Mouse (Mus musculus): Measurements from ENCODE around the gene Rcc2. TPM values are rescaled to one million over a fixed set of nuclear protein-coding genes. Genes with fewer than 3 reads are reported as not detected.

Rcc2 gene
- polyA plus RNA-seq, 1 experiment, result 44.1 TPM

GRCm38 (mm10) chr4:140720091-140720490 lies 19.8 kb downstream of the Rcc2 start:
- Histone ChIP-seq H3K4me3 (ENCODE audit: insufficient read depth, low read length) (no peak overlapping the region), H3K27ac (ENCODE audit: insufficient read depth, low read length) (no peak overlapping the region), H3K4me1 (ENCODE audit: control insufficient read depth, insufficient read depth, low read length) (peaks cover 5% of the 10 kb centered on the region; the same call in 1 of the 2 replicates)
- TF ChIP-seq POLR2A (IDR thresholded peaks at IDR 0.05; ENCODE audit: extremely low read depth, insufficient read depth, low read length) (no peak), CTCF (IDR thresholded peaks at IDR 0.05; ENCODE audit: extremely low read depth, insufficient read depth, low read length) (no peak)

DNA sequence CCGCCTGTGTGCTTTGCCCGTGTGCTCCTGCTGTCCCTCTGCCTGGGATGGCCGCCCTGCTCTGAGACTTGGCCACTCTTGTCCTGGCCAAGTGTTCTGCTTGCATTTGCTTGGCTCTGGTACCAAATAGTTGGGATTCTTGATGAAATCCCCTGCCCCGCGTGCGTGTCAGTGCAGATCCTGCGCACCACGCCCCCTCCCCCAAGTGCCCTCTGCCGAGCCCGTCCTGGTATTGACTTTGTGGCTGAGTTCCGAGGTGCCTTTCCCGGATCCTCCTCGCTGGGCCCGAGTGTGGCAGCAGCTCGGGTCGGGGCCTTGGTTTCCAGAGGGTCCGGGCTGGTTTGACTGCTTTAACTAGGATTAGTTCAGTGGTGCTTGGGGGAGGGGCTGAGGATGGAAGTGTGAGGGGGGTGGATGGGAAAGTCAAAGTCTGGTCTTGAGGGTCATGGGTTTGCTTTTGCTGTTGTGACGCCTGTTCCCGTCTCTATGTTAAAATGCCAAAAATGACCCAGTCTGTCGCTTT lies 21.7 kb downstream of the Rcc2 start:
- TF ChIP-seq POLR2A (IDR thresholded peaks at IDR 0.05; ENCODE audit: extremely low read depth, insufficient read depth, low read length) (no peak), CTCF (IDR thresholded peaks at IDR 0.05; ENCODE audit: extremely low read depth, insufficient read depth, low read length) (no peak)
- Histone ChIP-seq H3K4me3 (ENCODE audit: insufficient read depth, low read length) (no peak overlapping the region), H3K27ac (ENCODE audit: insufficient read depth, low read length) (no peak overlapping the region), H3K4me1 (ENCODE audit: control insufficient read depth, insufficient read depth, low read length) (peaks cover 5% of the 10 kb centered on the region; the same call in 1 of the 2 replicates)

GRCm38 (mm10) chr4:140722710-140723109 lies 22.4 kb downstream of the Rcc2 start:
- Histone ChIP-seq H3K4me1 (ENCODE audit: control insufficient read depth, insufficient read depth, low read length) (peaks cover 5% of the 10 kb centered on the region; the same call in 1 of the 2 replicates), H3K27ac (ENCODE audit: insufficient read depth, low read length) (no peak overlapping the region), H3K4me3 (ENCODE audit: insufficient read depth, low read length) (no peak overlapping the region)
- TF ChIP-seq CTCF (IDR thresholded peaks at IDR 0.05; ENCODE audit: extremely low read depth, insufficient read depth, low read length) (no peak), POLR2A (IDR thresholded peaks at IDR 0.05; ENCODE audit: extremely low read depth, insufficient read depth, low read length) (no peak)

- Histone ChIP-seq H3K4me1 (ENCODE audit: control insufficient read depth, insufficient read depth, low read length) (peaks cover 5% of the 10 kb centered on the region; the same call in 1 of the 2 replicates), H3K4me3 (ENCODE audit: insufficient read depth, low read length) (no peak overlapping the region), H3K27ac (ENCODE audit: insufficient read depth, low read length) (no peak overlapping the region)
- TF ChIP-seq CTCF (IDR thresholded peaks at IDR 0.05; ENCODE audit: extremely low read depth, insufficient read depth, low read length) (no peak), POLR2A (IDR thresholded peaks at IDR 0.05; ENCODE audit: extremely low read depth, insufficient read depth, low read length) (no peak)
Observed at GRCm38 (mm10) chr4:140723192-140723591, 22.9 kb downstream of the Rcc2 start.

DNA sequence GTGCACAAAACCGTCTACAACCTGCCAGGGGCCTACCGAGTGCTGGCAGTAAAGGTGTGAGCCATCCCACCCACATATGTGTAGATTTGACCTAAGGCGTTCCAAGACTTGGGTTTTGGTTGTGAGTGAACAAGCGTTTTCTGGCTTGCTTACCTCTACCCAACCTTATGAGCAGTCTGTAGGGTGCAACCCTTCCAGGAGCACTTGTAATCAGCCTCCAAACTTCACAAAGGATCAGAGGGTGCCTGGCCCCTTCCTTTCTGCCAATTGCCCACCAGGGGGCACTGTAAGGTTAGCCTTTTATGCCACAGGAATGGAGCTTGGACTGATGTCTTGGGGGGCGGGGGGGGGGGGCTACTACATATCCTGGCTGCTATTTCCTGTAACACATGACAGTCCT lies 23.5 kb downstream of the Rcc2 start:
- H3K27ac ChIP-seq (ENCODE audit: insufficient read depth, low read length), result no peak overlapping the region
- TF ChIP-seq CTCF (IDR thresholded peaks at IDR 0.05; ENCODE audit: extremely low read depth, insufficient read depth, low read length) (peak; percentile 55), POLR2A (IDR thresholded peaks at IDR 0.05; ENCODE audit: extremely low read depth, insufficient read depth, low read length) (no peak)
- peaks cover 5% of the 10 kb centered on the region; the same call in 1 of the 2 replicates for H3K4me1 ChIP-seq (ENCODE audit: control insufficient read depth, insufficient read depth, low read length)
- no peak overlapping the region for H3K4me3 ChIP-seq (ENCODE audit: insufficient read depth, low read length)

DNA sequence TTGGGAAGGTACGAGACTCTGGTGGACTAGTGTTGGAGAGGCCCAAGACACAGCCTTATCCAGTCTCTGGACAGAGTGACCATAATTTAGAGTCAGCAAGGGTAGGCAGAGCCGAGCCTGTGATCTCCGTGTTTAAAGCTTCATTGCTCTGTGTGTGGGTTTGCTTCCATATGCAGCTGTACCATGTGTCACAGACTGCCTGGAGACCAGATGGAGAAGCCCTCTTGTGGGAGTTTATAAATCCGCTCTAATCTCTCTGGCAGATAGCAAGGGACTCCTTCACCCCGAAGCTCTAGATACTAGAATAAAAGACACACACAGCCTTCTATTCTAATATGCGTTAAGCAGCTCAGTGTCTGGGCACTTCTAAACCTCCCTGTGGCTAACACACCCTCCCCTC lies 24.4 kb downstream of the Rcc2 start:
- Histone ChIP-seq H3K27ac (ENCODE audit: insufficient read depth, low read length) (no peak overlapping the region), H3K4me3 (ENCODE audit: insufficient read depth, low read length) (no peak overlapping the region), H3K4me1 (ENCODE audit: control insufficient read depth, insufficient read depth, low read length) (peaks cover 5% of the 10 kb centered on the region; the same call in 1 of the 2 replicates)
- 0 out of 2 replicates have a peak, but pooled peaks have one; percentile 6 for TF ChIP-seq CTCF (IDR thresholded peaks at IDR 0.05; ENCODE audit: extremely low read depth, insufficient read depth, low read length)
- no peak for TF ChIP-seq POLR2A (IDR thresholded peaks at IDR 0.05; ENCODE audit: extremely low read depth, insufficient read depth, low read length)

GRCm38 (mm10) chr4:140726907-140727306 lies 26.6 kb downstream of the Rcc2 start:
- no peak overlapping the region for H3K27ac ChIP-seq (ENCODE audit: insufficient read depth, low read length)
- no peak for TF ChIP-seq POLR2A (IDR thresholded peaks at IDR 0.05; ENCODE audit: extremely low read depth, insufficient read depth, low read length)
- no peak for TF ChIP-seq CTCF (IDR thresholded peaks at IDR 0.05; ENCODE audit: extremely low read depth, insufficient read depth, low read length)
- peaks cover 5% of the 10 kb centered on the region; the same call in 1 of the 2 replicates for H3K4me1 ChIP-seq (ENCODE audit: control insufficient read depth, insufficient read depth, low read length)
- no peak overlapping the region for H3K4me3 ChIP-seq (ENCODE audit: insufficient read depth, low read length)

- TF ChIP-seq CTCF (IDR thresholded peaks at IDR 0.05; ENCODE audit: extremely low read depth, insufficient read depth, low read length) (no peak), POLR2A (IDR thresholded peaks at IDR 0.05; ENCODE audit: extremely low read depth, insufficient read depth, low read length) (no peak)
- Histone ChIP-seq H3K4me3 (ENCODE audit: insufficient read depth, low read length) (no peak overlapping the region), H3K27ac (ENCODE audit: insufficient read depth, low read length) (no peak overlapping the region), H3K4me1 (ENCODE audit: control insufficient read depth, insufficient read depth, low read length) (no peaks in the 10 kb centered on the region)
Observed at GRCm38 (mm10) chr4:140731654-140732053, 31.3 kb downstream of the Rcc2 start.

DNA sequence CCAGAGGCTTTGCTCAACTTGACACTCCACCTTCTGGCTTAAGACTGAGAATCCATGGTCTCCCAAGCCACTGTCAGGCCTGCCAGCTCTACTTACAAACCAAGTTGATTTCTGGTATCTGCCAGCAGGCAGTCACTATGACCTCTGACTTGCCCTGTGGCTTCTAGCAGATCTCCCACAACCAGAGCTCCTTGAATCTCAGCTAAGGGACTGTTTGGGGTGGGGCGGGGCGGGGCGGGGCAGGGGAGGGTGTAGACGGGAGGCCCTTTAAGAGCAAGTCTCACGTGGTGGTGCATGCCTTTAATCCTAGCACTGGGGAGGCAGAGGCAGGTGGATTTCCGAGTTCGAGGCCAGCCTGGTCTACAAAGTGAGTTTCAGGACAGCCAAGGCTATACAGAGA lies 32.5 kb downstream of the Rcc2 start:
- Histone ChIP-seq H3K4me1 (ENCODE audit: control insufficient read depth, insufficient read depth, low read length) (no peaks in the 10 kb centered on the region), H3K27ac (ENCODE audit: insufficient read depth, low read length) (no peak overlapping the region), H3K4me3 (ENCODE audit: insufficient read depth, low read length) (no peak overlapping the region)
- TF ChIP-seq POLR2A (IDR thresholded peaks at IDR 0.05; ENCODE audit: extremely low read depth, insufficient read depth, low read length), result no peak
- TF ChIP-seq CTCF (IDR thresholded peaks at IDR 0.05; ENCODE audit: extremely low read depth, insufficient read depth, low read length), result no peak

GRCm38 (mm10) chr4:140740655-140741054 lies 40.3 kb downstream of the Rcc2 start:
- H3K4me3 ChIP-seq (ENCODE audit: insufficient read depth, low read length), result no peak overlapping the region
- H3K4me1 ChIP-seq (ENCODE audit: control insufficient read depth, insufficient read depth, low read length), result peaks cover 6% of the 10 kb centered on the region
- TF ChIP-seq POLR2A (IDR thresholded peaks at IDR 0.05; ENCODE audit: extremely low read depth, insufficient read depth, low read length) (no peak), CTCF (IDR thresholded peaks at IDR 0.05; ENCODE audit: extremely low read depth, insufficient read depth, low read length) (no peak)
- no peak overlapping the region for H3K27ac ChIP-seq (ENCODE audit: insufficient read depth, low read length)
